Mouse (Mus musculus) bone marrow macrophage, adult 2 months (primary cell): ENCODE measurements at regions not wholly inside any gene's neighbourhood (a gene's known extent, or its start where the extent isn't known, plus 50 kb on each side); places are given as distances from the start of the nearest gene placed in this dataset.

ENCODE experiments used
- CTCF ChIP-seq: IDR thresholded peaks from 2 replicates; pipeline ENCODE4 v1.5.1; 2012; ENCODE audit warnings: low read depth, mild to moderate bottlenecking, low read length, moderate library complexity
- POLR2A ChIP-seq: IDR thresholded peaks from 2 replicates; pipeline ENCODE4 v1.6.1; 2012; ENCODE audit warnings: mild to moderate bottlenecking, low read depth, low read length, borderline replicate concordance

- TF ChIP-seq CTCF (no peak), POLR2A (no peak)
Observed at GRCm38 (mm10) chr16:29745486-29745885, 166.4 kb downstream of the Opa1 start.
